8 mouse cellular contexts compared by ENCODE assay signal in genomic region chr5:30154013-30154412, GRCm38 (mm10). TPM values are rescaled to one million over a fixed set of nuclear protein-coding genes. Genes with fewer than 3 reads are reported as not detected.
DNase-seq lines count a peak whose midpoint lies in the region; ATAC-seq and TF ChIP-seq lines count a peak whose summit lies in the region.

No protein-coding gene starts in this region.

- H3K4me1 ChIP-seq in heart, embryonic 12.5 days (replicated peaks), result peaks cover 29% of the 10 kb centered on the region
- H3K4me1 ChIP-seq in MEL (ENCODE audit: control insufficient read depth in 1 of 2, insufficient read depth in 2 of 2, low read length in 2 of 2), result peaks cover 7 to 11% of the 10 kb centered on the region in 2 experiments
- peaks cover 21% of the 10 kb centered on the region for H3K4me1 ChIP-seq in forebrain, embryonic 12.5 days
- peaks cover 39% of the 10 kb centered on the region for H3K4me1 ChIP-seq in liver, embryonic 12.5 days

- H3K36me3 ChIP-seq in heart, embryonic 12.5 days, result 0 out of 2 replicates have a peak, but pooled peaks cover 3% of the 10 kb centered on the region
- peaks cover 0 to 31% of the 10 kb centered on the region in 2 experiments; a peak in 2 of 4 replicates for H3K36me3 ChIP-seq in MEL (ENCODE audit: control insufficient read depth in 1 of 2, insufficient read depth in 2 of 2, low read length in 2 of 2)
- no peaks in the 10 kb centered on the region for H3K36me3 ChIP-seq in forebrain, embryonic 12.5 days (replicated peaks)
- H3K36me3 ChIP-seq in liver, embryonic 12.5 days, result peaks cover 9% of the 10 kb centered on the region; the same call in 1 of the 2 replicates

- TF ChIP-seq CTCF in MEL (IDR thresholded peaks at IDR 0.05 in 2 of 3, conservative IDR thresholded peaks at IDR 0.05 in 1 of 3; ENCODE audit: control insufficient read depth in 1 of 3, insufficient read depth in 1 of 3, low read depth in 2 of 3, low read length in 3 of 3, poor library complexity in 1 of 3, severe bottlenecking in 1 of 3), result no peak

- no peak overlapping the region; the same call in 1 of the 2 replicates for H3K27ac ChIP-seq in heart, embryonic 12.5 days (ENCODE audit: poor library complexity, severe bottlenecking)
- peak overlapping the region; percentile 91 for H3K27ac ChIP-seq in MEL (ENCODE audit: control insufficient read depth, low read depth, low read length)
- H3K27ac ChIP-seq in forebrain, embryonic 12.5 days, result no peak overlapping the region
- H3K27ac ChIP-seq in liver, embryonic 12.5 days, result peak overlapping the region; percentile 93

- ATAC-seq in heart, embryonic 12.5 days (ENCODE audit: insufficient number of reproducible peaks, low FRiP score), result no peak
- ATAC-seq in forebrain, embryonic 12.5 days (ENCODE audit: low FRiP score), result no peak
- no peak for ATAC-seq in liver, embryonic 12.5 days

- H3K79me2 ChIP-seq in MEL (ENCODE audit: control insufficient read depth, insufficient read depth, low read length, poor library complexity), result peaks cover 45% of the 10 kb centered on the region

- TF ChIP-seq RAD21 in MEL (IDR thresholded peaks at IDR 0.05; ENCODE audit: low read depth, low read length), result no peak

- intact Hi-C loops in left cerebral cortex, postnatal 36 days (cut with DNase I), result no loop called here

- peak overlapping the region; percentile 91 for H3K9ac ChIP-seq in heart, embryonic 12.5 days
- peak overlapping the region; percentile 92 for H3K9ac ChIP-seq in MEL (ENCODE audit: control insufficient read depth, low read depth, low read length, poor library complexity, severe bottlenecking)
- peak overlapping the region; percentile 87 for H3K9ac ChIP-seq in forebrain, embryonic 12.5 days
- peak overlapping the region; percentile 96 for H3K9ac ChIP-seq in liver, embryonic 12.5 days

- no peak for TF ChIP-seq EP300 in MEL (IDR thresholded peaks at IDR 0.05; ENCODE audit: low read depth in 1 of 2, low read length in 2 of 2)

- H3K9me3 ChIP-seq in heart, embryonic 12.5 days (replicated peaks), result no peaks in the 10 kb centered on the region
- H3K9me3 ChIP-seq in MEL (replicated peaks; ENCODE audit: insufficient read depth, low read length), result no peaks in the 10 kb centered on the region
- no peaks in the 10 kb centered on the region for H3K9me3 ChIP-seq in forebrain, embryonic 12.5 days
- H3K9me3 ChIP-seq in liver, embryonic 12.5 days (replicated peaks), result no peaks in the 10 kb centered on the region

- 21% methylated on average over 4 of the region's 4 CpGs for WGBS in heart, embryonic 12.5 days
- 23% methylated on average over 4 of the region's 4 CpGs for WGBS in forebrain, embryonic 12.5 days
- 19% methylated on average over 4 of the region's 4 CpGs for WGBS in liver, embryonic 12.5 days (ENCODE audit: insufficient replicate concordance)

- no peak for DNase-seq in heart, adult 9 months (ENCODE audit: low spot score in 2 of 2)
- no peak for DNase-seq in MEL (ENCODE audit: low read depth, low spot score)
- no peak for DNase-seq in right cerebral cortex, postnatal 36 days (ENCODE audit: low spot score in 2 of 2)
- no peak for DNase-seq in layer of hippocampus, postnatal 36 days
- no peak for DNase-seq in left cerebral cortex, postnatal 36 days (ENCODE audit: low spot score in 2 of 2)

- no peak for TF ChIP-seq POLR2A in MEL (IDR thresholded peaks at IDR 0.05; ENCODE audit: control insufficient read depth in 1 of 2, insufficient read depth in 1 of 2, low read depth in 1 of 2, low read length in 2 of 2, poor library complexity in 1 of 2)

- peak overlapping the region; percentile 91 for H3K4me3 ChIP-seq in heart, embryonic 12.5 days
- peak overlapping the region; percentile 60 to 68 for H3K4me3 ChIP-seq in MEL (ENCODE audit: control insufficient read depth in 1 of 2, insufficient read depth in 1 of 2, low read depth in 2 of 2, low read length in 2 of 2)
- peak overlapping the region; percentile 90 for H3K4me3 ChIP-seq in forebrain, embryonic 12.5 days (replicated peaks)
- peak overlapping the region; percentile 98 for H3K4me3 ChIP-seq in liver, embryonic 12.5 days

- peak overlapping the region; percentile 66 for H3K4me2 ChIP-seq in heart, embryonic 12.5 days
- H3K4me2 ChIP-seq in forebrain, embryonic 12.5 days, result peak overlapping the region; percentile 72
- peak overlapping the region; percentile 79 for H3K4me2 ChIP-seq in liver, embryonic 12.5 days

- no peaks in the 10 kb centered on the region for H3K27me3 ChIP-seq in heart, embryonic 12.5 days (replicated peaks)
- no peaks in the 10 kb centered on the region for H3K27me3 ChIP-seq in MEL (ENCODE audit: control insufficient read depth in 1 of 2, insufficient read depth in 2 of 2, low read length in 2 of 2)
- H3K27me3 ChIP-seq in forebrain, embryonic 12.5 days, result no peaks in the 10 kb centered on the region
- H3K27me3 ChIP-seq in liver, embryonic 12.5 days (replicated peaks), result no peaks in the 10 kb centered on the region

TF ChIP-seq in MEL, 35 proteins besides CTCF, POLR2A, EP300 and RAD21:
- TF ChIP-seq MAZ (IDR thresholded peaks at IDR 0.05; ENCODE audit: low read depth, low read length) (no peak), TAL1 (IDR thresholded peaks at IDR 0.05; ENCODE audit: low read length) (no peak), MYC (IDR thresholded peaks at IDR 0.05; ENCODE audit: low read depth, low read length) (no peak), HCFC1 (IDR thresholded peaks at IDR 0.05; ENCODE audit: low read depth, low read length) (no peak), ZC3H11A (IDR thresholded peaks at IDR 0.05; ENCODE audit: low read depth, low read length) (no peak), CHD1 (IDR thresholded peaks at IDR 0.05; ENCODE audit: low read depth, low read length) (no peak), SMC3 (IDR thresholded peaks at IDR 0.05; ENCODE audit: low read depth, low read length) (no peak), POLR2AphosphoS5 (IDR thresholded peaks at IDR 0.05; ENCODE audit: borderline replicate concordance, low read depth, low read length) (no peak), MXI1 (IDR thresholded peaks at IDR 0.05; ENCODE audit: low read depth, low read length) (no peak), POLR2AphosphoS2 (IDR thresholded peaks at IDR 0.05; ENCODE audit: low read length) (no peak)

RNA-seq across cellular contexts. Expression of gene Hadha, which starts 0.9 kb away (rescaled TPM):
- polyA plus RNA-seq in heart, embryonic 12.5 days (2016; fragmentation: Nextera tagmentation; extraction: Ambion mirVana), result 237 and 239 TPM in 2 replicates
- 120 and 121 TPM in 2 replicates for total RNA-seq in MEL (2012; rRNA removed)
- 100 to 1,000 TPM; 107 to 271 TPM for polyA plus RNA-seq in MEL (2012; ENCODE audit: insufficient read depth in 1 of 2, insufficient read length in 2 of 2, low read depth in 1 of 2, low replicate concordance in 2 of 2, missing spikeins in 1 of 2)
- polyA plus RNA-seq in forebrain, embryonic 12.5 days (2016; fragmentation: Nextera tagmentation; extraction: Ambion mirVana), result 86.8 and 94.8 TPM in 2 replicates
- polyA plus RNA-seq in liver, embryonic 12.5 days (2016; fragmentation: Nextera tagmentation; extraction: Ambion mirVana), result 92.2 and 103 TPM in 2 replicates
- 10 to 100 TPM; 72.2 to 74.2 TPM for total RNA-seq in layer of hippocampus, postnatal 36 days (2021)
- total RNA-seq in left cerebral cortex, postnatal 36 days (2021), result 10 to 100 TPM; 63.4 to 66.5 TPM

RNA-seq across cellular contexts. Expression of gene Hadhb, which starts 1.0 kb away (rescaled TPM):
- polyA plus RNA-seq in heart, embryonic 12.5 days (2016; fragmentation: Nextera tagmentation; extraction: Ambion mirVana), result 307 and 321 TPM in 2 replicates
- total RNA-seq in MEL (2012; rRNA removed), result 162 and 173 TPM in 2 replicates
- polyA plus RNA-seq in MEL (2012; ENCODE audit: insufficient read depth in 1 of 2, insufficient read length in 2 of 2, low read depth in 1 of 2, low replicate concordance in 2 of 2, missing spikeins in 1 of 2), result 100 to 1,000 TPM in 1 of 2 experiments, 10 to 100 TPM in 1; 33.0 to 161 TPM
- polyA plus RNA-seq in forebrain, embryonic 12.5 days (2016; fragmentation: Nextera tagmentation; extraction: Ambion mirVana), result 84.0 and 88.9 TPM in 2 replicates
- 113 and 116 TPM in 2 replicates for polyA plus RNA-seq in liver, embryonic 12.5 days (2016; fragmentation: Nextera tagmentation; extraction: Ambion mirVana)
- 10 to 100 TPM; 91.7 to 93.3 TPM for total RNA-seq in layer of hippocampus, postnatal 36 days (2021)
- 10 to 100 TPM; 80.3 to 81.5 TPM for total RNA-seq in left cerebral cortex, postnatal 36 days (2021)

RNA-seq across cellular contexts. Expression of gene 3110082J24Rik, which starts 48.1 kb away (rescaled TPM):
- polyA plus RNA-seq in heart, embryonic 12.5 days (2016; fragmentation: Nextera tagmentation; extraction: Ambion mirVana), result not detected in 2 replicates
- total RNA-seq in MEL (2012; rRNA removed), result not detected in 2 replicates
- not detected for polyA plus RNA-seq in MEL (2012; ENCODE audit: insufficient read depth in 1 of 2, insufficient read length in 2 of 2, low read depth in 1 of 2, low replicate concordance in 2 of 2, missing spikeins in 1 of 2)
- 8.0 and 8.3 TPM in 2 replicates for polyA plus RNA-seq in forebrain, embryonic 12.5 days (2016; fragmentation: Nextera tagmentation; extraction: Ambion mirVana)
- polyA plus RNA-seq in liver, embryonic 12.5 days (2016; fragmentation: Nextera tagmentation; extraction: Ambion mirVana), result not detected in 2 replicates
- total RNA-seq in layer of hippocampus, postnatal 36 days (2021), result 1 to 10 TPM; 2.8 to 3.7 TPM
- 1 to 10 TPM; 3.1 to 3.3 TPM for total RNA-seq in left cerebral cortex, postnatal 36 days (2021)

RNA-seq across cellular contexts. Expression of gene Garem2, which starts 49.1 kb away (rescaled TPM):
- polyA plus RNA-seq in heart, embryonic 12.5 days (2016; fragmentation: Nextera tagmentation; extraction: Ambion mirVana), result 0.40 and 0.51 TPM in 2 replicates
- total RNA-seq in MEL (2012; rRNA removed), result 0.04 TPM in 1 of 2 replicates, not detected in the other
- not detected for polyA plus RNA-seq in MEL (2012; ENCODE audit: insufficient read depth in 1 of 2, insufficient read length in 2 of 2, low read depth in 1 of 2, low replicate concordance in 2 of 2, missing spikeins in 1 of 2)
- polyA plus RNA-seq in forebrain, embryonic 12.5 days (2016; fragmentation: Nextera tagmentation; extraction: Ambion mirVana), result 22.5 and 24.7 TPM in 2 replicates
- polyA plus RNA-seq in liver, embryonic 12.5 days (2016; fragmentation: Nextera tagmentation; extraction: Ambion mirVana), result 0.08 and 0.12 TPM in 2 replicates
- 10 to 100 TPM; 10.9 to 13.2 TPM for total RNA-seq in layer of hippocampus, postnatal 36 days (2021)
- total RNA-seq in left cerebral cortex, postnatal 36 days (2021), result 10 to 100 TPM; 12.0 to 13.0 TPM

RNA-seq across cellular contexts. Expression of gene Adgrf3, which starts 51.5 kb away (rescaled TPM):
- 0.37 TPM in 1 of 2 replicates, not detected in the other for polyA plus RNA-seq in heart, embryonic 12.5 days (2016; fragmentation: Nextera tagmentation; extraction: Ambion mirVana)
- total RNA-seq in MEL (2012; rRNA removed), result 1.2 and 1.7 TPM in 2 replicates
- 1 to 10 TPM in 1 of 2 experiments, not detected in 1; 2.7 TPM for polyA plus RNA-seq in MEL (2012; ENCODE audit: insufficient read depth in 1 of 2, insufficient read length in 2 of 2, low read depth in 1 of 2, low replicate concordance in 2 of 2, missing spikeins in 1 of 2)
- polyA plus RNA-seq in forebrain, embryonic 12.5 days (2016; fragmentation: Nextera tagmentation; extraction: Ambion mirVana), result not detected in 2 replicates
- not detected in 2 replicates for polyA plus RNA-seq in liver, embryonic 12.5 days (2016; fragmentation: Nextera tagmentation; extraction: Ambion mirVana)
- not detected for total RNA-seq in layer of hippocampus, postnatal 36 days (2021)
- total RNA-seq in left cerebral cortex, postnatal 36 days (2021), result not detected

Comparison
In these comparisons a context has a peak if more than half of its experiments do, and no peak if none do; other contexts are left out.
1. H3K27ac ChIP-seq: peak in MEL (single experiment) and liver, embryonic 12.5 days (single experiment); none in heart, embryonic 12.5 days (single experiment) and forebrain, embryonic 12.5 days (single experiment).
2. Peak in every context shown above with its lines, with median percentiles within 50 percentile points of each other: H3K4me2 ChIP-seq, H3K4me3 ChIP-seq and H3K9ac ChIP-seq.